Mouse (Mus musculus) embryonic fibroblast, embryonic 13.5 days (primary cell): ENCODE measurements at regions not wholly inside any gene's neighbourhood (a gene's known extent, or its start where the extent isn't known, plus 50 kb on each side); places are given as distances from the start of the nearest gene placed in this dataset.

ENCODE experiments used
- CTCF ChIP-seq: IDR thresholded peaks from 2 replicates; pipeline ENCODE4 v1.5.1; 2011; ENCODE audit warnings: mild to moderate bottlenecking, control low read depth, low read length, moderate library complexity, borderline replicate concordance; ENCODE audit not compliant: insufficient read depth
- POLR2A ChIP-seq: IDR thresholded peaks from 2 replicates; pipeline ENCODE4 v1.6.1; 2011; ENCODE audit warnings: low read depth, mild to moderate bottlenecking, control low read depth, low read length, moderate library complexity

DNA sequence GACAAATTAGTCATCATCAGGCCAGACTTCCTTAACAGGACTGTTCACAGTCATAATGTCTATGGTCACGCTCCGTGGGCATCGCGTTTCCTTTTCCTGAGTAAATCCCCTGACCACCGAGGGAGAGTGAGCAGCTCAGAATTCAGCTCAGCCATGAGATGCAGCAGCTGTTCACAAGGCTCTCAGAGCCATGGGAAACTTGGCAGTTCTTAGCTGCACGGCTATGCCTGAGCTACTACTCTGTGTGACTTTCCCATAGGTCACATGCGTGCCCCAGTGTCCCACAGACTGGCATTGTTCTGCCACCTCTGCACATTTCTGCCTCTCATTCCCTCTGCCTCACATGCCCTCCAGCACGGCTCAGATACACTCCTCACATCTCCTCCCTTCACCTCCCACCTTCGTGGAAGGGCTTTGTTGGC, 64.3 kb upstream of the Pced1b start:
- TF ChIP-seq POLR2A (no peak), CTCF (no peak)
